Mouse (Mus musculus): ENCODE data around the gene Prcp. TPM values are rescaled to one million over a fixed set of nuclear protein-coding genes. Genes with fewer than 3 reads are reported as not detected.

The Prcp gene
- 12.6 and 14.7 TPM in 2 replicates for polyA plus RNA-seq (2021; fragmentation: Nextera tagmentation)
- long read RNA-seq, experiment 1, transcript Prcp-201 (9 exons, 2,967 nt), result major isoform, 11 of 14 reads
- long read RNA-seq, experiment 1, partial matches to known transcripts, result 3 of 14 reads
- long read RNA-seq, experiment 1, other reads (novel, unspliced or antisense), result 0 of 14 reads
- long read RNA-seq, experiment 2, transcript Prcp-201 (9 exons, 2,967 nt), result major isoform, 47 of 59 reads
- long read RNA-seq, experiment 2, transcript Prcp-205 (1 exons, 2,093 nt), result minor isoform, 8 of 59 reads
- long read RNA-seq, experiment 2, partial matches to known transcripts, result 2 of 59 reads
- long read RNA-seq, experiment 2, other reads (novel, unspliced or antisense), result 2 of 59 reads

DNA sequence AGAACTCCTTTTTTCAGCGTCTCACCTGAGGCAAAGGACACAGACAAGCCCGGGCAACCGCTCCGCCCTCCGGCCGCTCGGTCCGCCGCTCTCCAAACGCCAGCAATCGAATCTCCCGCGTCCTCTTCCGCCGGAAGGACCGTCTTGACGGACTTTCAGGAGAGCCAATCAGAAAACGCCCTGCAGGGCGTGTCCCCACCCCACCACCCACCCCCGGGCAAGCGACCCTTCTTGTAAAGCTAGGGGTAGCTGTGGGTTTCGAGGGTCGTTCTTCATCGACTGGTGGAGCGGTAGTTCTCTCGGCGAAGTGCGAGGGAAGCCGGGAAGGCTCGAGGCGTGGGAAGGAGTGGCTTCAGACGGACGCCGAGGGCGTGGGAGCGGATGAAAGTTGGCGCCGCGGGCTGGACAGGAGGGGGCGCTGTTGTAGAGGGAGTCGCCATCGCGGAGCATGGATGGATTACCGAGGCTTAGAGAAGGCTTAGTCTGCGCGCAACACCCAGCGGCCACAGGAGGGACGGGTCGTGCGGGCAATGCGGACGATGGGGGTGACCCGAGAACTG is at the start of gene Prcp, which contains the start of gene Ddias:
TSS of gene Prcp (plus strand) at position 355 of the 560 bp plus-strand sequence.
TSS of gene Ddias (minus strand) at position 132 of the 560 bp plus-strand sequence.

Other genes starting within 250 kb of the Prcp start
- 5.6 and 5.8 TPM in 2 replicates for gene Ankrd42, start 237.3 kb upstream of the Prcp start, polyA plus RNA-seq (2021; fragmentation: Nextera tagmentation)
- 3.3 and 5.6 TPM in 2 replicates for gene Pcf11, start 204.5 kb upstream of the Prcp start, polyA plus RNA-seq (2021; fragmentation: Nextera tagmentation)
- 16.3 and 17.6 TPM in 2 replicates for gene Rab30, start 132.9 kb upstream of the Prcp start, polyA plus RNA-seq (2021; fragmentation: Nextera tagmentation)
- 0.24 and 0.35 TPM in 2 replicates for gene Ddias, start 223 bp upstream of the Prcp start, polyA plus RNA-seq (2021; fragmentation: Nextera tagmentation)
- 15.9 and 19.2 TPM in 2 replicates for gene Fam181b, start 205.4 kb downstream of the Prcp start, polyA plus RNA-seq (2021; fragmentation: Nextera tagmentation)